Mouse (Mus musculus) right cerebral cortex, postnatal 10 days (tissue): ENCODE data around the gene Xab2.

Experiments
- DNase-seq, 2 experiments: peaks; one replicate each; pipeline ENCODE4 v3.0.0; 2021; ENCODE audit warnings: low spot score in 2 of 2

The Xab2 gene

DNA sequence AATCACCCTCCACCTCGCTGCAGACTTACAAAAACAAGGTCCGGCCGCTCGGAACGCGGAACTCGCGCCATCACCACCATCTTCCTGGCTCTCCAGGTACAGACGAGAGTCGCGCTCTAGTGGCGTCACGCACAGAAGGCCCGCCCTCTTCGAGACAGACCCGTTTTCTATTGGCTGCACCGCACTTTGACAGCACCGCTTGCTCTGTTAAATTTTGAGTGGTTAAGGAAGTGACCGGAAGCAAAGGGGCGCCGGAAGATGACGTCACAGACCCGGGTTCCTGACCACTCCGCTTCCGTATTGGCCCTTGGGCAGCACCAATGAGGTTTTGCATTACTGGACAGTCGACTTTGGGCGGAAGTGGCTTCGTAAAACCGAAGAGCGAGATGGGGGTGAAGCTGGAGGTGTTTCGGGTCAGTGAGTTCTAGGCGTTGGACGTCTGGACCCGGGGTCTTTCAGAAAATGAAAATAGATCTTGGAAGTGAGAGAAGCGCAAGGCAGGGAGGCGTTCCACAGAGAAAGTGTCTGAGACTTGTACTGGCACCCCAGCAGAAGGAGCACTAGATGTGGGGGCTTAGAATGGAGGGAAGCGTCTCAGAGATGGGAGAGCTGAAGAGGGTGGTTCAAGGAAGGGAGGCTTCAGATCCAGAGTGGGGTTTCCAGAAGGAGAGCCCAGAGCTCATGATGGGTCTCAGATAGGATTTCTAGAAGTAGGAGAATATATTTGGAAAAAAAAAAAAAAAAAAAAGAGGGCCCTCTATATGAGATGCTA lies at the start of gene Xab2, which contains the start of gene Pet100:
TSS of gene Xab2 (minus strand) at position 118 of the 772 bp plus-strand sequence.
TSS of gene Pet100 (plus strand) at position 350 of the 772 bp plus-strand sequence.
- peak; percentile 100 for DNase-seq

DNA sequence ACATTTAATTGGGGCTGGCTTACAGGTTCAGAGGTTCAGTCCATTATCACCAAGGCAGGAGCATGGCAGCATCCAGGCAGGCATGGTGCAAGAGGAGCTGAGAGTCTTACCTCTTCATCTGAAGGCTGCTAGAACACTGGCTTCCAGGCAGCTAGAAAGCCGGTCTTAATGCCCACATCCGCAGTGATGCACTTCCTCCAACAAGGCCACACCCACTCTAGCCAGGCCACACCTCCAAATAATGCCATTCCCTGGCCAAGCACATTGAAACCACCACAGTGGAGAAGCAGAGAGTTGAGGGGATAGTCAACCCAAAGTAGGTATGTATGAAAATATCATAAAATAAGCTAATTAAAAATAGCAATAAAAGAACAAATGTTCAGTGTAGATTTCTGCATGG lies 49.3 kb upstream of the Xab2 start:
- no peak for DNase-seq

DNA sequence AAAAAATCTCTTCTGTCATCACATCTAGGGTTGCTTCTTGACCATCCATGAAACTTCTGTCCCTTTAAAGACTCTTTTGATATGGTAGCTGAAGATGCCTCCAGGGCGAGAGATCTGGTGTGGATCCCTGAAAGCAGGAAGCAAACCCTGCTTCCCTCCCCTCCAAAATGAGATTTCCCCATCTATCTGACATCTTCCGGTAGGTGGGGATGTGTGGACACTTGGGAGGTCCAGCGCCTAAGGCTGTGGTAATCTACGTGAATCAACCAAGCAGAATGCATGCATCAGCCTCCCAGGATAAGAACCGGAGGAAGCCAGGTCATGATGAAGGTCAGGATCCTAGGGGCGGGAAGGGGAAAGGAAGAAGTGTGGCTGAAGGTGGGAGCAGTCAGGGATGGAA lies 44.4 kb upstream of the Xab2 start, which contains the start of gene Mcemp1:
TSS of gene Mcemp1 (plus strand) at position 248 of the 400 bp plus-strand sequence.
- DNase-seq, result no peak

DNA sequence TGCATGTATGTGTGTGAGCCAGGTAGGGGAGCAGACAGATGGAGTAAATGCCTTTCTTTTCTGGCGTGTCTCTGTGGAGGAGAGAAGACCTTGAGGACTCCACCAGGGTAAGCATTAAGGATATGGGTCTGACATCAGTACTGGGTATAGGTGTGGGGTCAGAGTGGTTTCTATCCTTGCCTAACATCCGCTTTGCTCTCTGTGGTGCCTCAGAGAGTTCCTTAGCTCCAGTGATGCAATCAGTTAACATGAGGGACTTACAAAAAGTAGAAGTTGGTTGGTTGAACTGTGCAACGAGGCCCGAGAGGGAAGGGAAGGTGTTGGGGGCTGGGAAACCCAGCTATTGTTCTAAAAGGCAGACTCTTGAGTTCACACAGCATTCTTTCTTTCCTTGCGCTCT lies 43.3 kb upstream of the Xab2 start:
- no peak for DNase-seq

DNA sequence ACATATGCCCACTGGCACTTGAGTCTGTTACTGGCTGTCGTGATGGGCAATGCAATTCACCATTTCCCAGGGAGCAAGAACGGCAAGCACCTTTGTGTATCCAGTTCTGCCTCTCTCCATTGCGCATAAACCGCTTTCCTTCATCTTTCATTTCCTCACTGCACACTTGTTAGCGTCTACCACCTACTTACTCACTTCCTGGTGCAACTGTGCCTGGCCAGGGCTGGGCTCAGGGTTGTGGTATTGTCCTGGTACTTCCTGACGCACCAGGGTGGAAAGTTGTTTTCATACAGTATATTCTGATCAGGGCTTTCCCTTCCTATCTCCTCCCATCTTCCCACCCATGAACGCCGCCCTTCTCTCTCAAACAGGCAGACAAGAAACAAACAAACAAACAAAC lies 39.8 kb upstream of the Xab2 start:
- no peak for DNase-seq

DNA sequence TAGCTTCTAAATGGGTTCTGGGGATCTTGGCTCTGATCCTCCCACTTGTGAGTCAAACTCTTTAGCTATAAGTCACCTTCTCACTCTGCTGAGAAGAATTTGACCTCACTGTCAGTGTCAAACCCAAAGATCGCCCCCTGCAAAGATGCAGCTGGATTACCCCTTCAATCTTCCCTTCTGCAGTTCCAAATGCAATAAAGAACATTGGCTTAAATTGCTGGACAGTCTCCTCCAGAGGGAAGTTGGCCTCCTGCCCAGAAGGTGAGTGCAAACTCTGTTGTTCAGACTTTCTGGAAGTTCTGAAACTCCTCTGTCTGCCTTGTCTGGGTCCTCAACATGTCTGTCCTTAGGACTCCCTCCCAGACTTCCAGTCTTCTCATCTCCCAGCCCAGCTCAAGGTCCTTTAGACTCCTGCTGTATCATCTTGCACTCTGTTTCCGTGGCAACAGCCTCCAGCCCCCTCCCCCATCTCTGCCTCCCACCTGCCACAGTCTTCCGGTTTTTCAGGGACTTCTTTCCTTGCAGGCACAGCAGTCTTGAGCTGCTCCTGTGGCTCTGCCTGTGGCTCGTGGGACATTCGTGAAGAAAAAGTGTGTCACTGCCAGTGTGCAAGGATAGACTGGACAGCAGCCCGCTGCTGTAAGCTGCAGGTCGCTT lies 35.7 kb upstream of the Xab2 start:
- peak; percentile 75 to 81 for DNase-seq

DNA sequence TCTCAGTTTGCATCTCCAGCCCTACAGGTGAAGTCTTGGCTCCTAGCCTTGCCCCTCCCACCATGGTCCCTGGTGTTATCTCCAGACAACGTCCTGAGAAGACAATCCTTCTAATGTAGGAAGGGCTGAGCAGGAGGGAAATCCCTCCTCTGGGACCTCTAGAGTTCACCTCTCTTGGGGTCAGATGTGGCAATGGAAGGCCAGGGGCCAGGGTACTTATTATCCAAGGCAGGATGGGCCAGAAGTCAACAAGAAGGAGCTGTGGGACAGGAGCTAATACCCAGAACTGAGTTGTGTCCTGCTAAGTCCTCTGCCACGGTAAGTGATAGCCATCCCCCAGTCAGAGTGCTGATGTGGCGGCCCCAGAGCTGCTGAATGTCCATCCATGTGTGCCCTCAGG lies 34.4 kb upstream of the Xab2 start, which contains the start of gene Retn:
TSS of gene Retn (plus strand) at position 245 of the 400 bp plus-strand sequence.
- no peak for DNase-seq

DNA sequence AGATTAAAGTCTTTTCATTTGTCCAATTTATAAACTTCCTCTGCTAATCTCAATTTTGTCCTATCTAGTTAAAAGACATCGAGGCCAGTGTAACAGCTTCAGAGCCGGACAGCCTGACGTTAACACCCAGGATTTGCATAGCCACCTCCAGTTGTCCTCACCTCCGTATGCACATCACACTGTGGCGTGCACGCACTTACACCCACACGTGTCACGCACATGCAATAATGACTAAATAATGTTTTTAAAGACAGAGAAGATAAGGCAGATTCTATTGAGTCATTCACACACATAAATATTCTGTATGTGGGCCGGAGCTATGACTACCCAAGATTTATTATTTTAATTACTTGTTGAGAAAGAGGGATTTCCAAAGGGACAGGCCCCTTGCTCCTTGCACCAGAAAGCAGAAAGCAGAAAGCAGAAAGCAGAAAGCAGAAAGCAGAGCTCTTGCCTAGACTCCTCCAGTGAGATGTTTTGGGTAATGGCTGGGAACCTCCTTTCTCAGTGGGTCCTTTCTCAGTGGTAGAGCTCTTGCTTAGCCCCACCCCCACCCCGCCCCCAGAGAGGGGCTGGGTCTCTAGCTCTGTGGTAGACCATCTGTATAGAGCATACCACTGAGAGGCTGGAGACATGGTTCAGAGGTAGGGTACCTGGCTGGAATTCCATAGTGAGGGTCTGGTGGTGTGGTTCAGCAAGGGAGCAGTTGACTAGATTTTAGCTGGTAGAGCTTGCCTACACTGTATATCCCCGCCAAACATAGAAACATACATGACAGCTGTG lies 33.8 kb upstream of the Xab2 start:
- no peak for DNase-seq

DNA sequence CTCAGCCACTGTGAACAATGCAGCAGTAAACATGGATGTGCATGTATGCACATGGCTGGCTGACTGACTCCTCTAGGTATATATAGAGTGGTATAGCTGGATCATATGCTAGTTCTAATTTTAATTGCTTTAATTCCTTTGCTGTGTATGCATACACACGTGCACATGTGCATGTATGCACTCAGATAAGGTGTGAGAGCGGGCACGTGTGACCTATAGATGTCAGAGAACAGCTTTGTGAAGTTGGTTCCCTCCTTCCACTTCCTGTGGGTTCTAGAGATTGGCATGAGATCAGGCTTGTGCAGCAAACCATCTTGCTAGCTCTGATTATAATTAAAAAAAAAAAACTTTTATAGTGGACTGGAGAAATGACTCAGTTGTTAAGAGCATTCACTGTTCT lies 31.7 kb upstream of the Xab2 start:
- DNase-seq, result no peak

DNA sequence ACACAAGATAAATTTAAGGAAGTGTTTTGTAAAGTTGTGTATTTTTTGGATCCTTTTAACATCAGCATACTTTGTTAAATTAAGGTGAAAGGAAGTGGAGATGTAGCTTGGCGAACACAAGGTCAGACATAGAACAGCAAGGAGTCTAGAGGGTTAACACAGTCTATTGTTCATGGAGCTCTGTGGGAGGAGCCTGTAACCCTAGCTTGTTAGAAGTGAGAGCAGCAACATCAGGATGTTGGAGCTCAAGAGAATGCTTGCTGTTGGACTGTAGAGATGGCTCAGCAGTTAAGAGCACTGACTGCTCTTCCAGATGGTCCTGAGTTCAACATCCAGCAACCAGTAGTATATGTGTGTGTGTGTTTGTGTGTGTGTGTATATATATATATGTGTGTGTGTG lies 27.9 kb upstream of the Xab2 start:
- DNase-seq, result no peak

DNA sequence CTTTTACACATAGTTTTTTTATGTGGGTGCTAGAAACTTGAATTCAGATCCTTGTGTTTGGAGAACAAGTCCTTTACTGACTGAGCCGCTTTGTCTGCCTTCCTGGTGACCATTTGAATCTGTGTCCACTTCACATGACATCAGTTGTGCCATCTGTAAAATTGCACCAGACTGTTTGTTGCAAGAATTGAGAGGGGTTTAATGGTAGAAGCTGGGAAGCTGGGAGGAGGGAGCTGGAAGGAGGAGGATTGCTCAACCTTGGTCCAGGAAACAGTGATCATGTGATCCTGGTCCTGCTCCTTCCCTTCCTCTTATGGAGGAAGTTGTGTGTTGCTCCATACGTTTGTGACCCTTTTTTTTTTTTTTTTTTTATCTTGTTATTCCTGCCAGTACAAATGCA lies 27.2 kb upstream of the Xab2 start:
- no peak for DNase-seq

DNA sequence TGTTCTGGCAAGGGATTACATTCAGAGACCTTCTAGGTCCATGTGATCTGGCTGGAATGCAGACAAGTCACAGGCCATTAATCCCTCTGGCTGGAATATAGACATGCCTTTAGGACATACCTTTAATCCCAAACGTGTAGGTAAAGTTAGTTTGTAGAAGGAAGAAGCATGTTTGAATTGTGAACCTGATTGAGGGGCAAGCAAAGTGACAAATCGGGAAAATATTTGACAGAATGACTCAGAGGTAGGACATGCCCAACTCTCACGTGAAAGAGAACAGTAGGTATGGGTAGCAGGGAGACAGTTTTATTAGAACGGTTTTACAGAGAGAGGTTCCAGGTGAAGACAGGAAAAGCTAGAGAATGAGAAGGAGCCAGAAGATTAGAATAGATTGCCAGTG lies 26.4 kb upstream of the Xab2 start:
- no peak for DNase-seq

DNA sequence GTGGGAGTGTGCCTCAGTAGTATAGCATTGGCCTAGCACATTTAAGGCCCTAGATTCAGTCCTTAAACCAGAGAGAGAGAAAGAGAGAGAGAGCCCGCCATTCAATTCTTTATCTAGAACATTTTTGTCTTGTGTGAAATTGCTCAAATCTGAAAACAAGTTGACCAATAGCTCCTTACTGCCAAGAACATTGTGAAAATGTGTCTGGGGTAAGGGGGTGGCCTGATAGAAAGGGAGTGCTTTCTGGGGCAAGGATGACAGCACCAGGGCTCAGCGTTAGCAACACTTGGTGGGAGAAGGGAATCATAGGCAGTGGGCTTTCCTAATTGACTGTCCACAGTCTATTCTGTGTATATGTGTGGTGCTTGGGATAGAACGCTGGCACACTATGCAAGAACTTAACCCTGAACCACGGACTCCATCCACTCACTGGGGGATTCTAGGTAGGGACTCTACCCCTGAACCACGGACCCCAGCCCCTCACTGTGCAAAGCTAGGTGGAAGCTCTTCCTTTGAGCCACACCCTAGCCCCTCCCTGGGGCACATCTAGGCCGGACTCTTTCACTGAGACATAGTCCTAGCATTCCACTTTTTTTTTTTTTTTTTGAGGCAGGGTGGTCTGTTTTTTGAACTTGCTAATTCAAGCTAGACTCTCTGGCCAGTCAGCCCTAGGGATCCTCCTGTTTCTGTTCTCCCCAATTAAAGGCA lies 25.9 kb upstream of the Xab2 start:
- no peak for DNase-seq

DNA sequence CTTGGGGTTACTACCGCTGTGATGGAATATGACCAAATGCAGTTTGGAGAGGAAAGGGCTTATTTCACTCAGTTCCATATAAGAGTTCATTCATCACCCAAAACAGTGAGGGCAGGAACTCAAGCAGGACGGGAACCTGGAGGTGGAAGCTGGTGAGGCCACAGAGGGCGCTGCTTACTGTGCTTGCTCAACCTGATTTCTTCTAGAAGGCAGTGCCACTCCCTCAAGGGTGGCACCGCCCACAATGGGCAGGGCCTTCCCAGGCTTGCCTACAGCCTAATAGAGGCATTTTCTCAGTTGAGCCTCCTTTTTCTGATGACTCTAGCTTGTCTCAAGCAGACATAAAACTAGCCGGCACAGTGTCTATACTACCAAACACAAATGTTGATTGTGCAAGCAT lies 24.7 kb upstream of the Xab2 start:
- DNase-seq, result peak; percentile 39 to 44

DNA sequence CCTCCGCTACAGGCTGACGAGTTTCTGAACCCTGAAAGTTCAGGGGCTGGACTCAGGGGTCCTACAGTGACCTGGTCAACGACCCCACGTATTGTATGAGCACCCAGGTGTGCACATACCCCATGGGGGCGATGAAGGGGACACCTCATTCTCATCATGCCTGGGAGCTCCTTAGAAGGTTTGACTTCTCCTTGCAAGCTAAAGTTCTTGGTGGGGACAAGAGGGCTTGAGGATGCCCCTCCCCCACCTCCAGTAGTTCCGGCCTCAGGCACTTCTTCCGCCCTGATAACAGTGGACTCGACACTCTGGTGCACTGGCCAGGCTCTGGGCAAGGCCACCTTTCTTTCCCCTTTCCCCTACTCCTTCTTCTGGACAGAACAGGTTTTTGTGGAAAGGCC lies 10.4 kb upstream of the Xab2 start:
- no peak for DNase-seq

DNA sequence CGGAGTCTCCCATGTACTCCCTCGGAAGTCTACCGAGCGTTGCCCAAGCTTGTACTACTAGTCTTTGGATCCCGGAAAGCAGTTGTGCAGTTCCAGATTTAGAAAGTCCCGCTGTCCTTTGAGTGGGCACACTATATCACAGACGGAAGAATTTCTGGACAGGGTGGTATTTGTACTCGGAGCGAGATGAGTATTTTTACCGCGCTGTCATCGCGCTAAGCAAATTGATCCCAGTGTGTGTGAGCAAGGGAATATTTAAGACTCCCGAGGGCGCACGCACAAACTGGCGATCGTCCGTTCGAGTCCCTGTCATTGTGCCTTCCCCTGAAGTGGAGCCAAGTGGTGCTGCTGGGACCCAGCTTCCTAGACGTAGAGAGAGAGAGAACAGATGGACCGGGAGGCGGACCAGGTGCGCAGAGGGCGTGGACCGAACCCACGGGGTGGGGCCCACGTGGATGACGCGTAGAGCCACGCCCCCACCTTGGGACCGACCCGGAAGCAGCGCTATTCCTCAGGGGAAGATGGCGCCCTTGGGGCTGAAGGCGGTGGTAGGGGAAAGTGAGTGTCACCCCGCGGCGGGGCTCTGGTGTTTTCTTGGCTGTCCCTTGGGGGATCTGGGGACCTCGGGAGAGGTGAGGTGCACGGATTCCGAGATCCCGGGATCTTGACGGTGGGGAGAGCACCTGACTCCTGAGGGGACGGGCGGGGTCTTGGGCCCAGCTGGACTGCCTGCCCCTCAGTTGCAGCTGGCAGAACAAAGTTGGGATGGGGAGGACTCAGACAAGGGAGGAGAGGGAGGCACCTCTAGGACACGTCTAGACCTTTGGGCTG lies 9.7 kb upstream of the Xab2 start, which contains the start of gene Stxbp2:
TSS of gene Stxbp2 (plus strand) at position 309 of the 831 bp plus-strand sequence.
- DNase-seq, result peak; percentile 82 to 84

DNA sequence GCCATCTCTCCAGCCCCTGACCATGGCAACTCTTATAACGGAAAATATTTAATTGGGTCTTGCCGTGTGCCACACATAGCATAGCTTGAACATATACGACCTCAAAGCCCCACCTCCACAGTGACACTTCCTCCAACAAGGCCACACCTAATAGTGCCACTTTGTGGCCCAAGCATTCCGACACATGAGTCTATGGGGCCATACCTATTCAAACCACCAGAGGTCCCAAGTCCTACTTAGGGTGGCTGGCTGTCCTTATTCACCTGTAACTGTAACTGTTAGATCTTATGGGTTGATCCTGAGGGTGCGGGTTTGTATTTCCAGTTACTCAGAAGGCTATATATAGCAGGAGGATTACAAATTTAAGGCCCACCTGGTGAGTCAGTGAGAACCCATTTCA lies 6.9 kb upstream of the Xab2 start:
- DNase-seq, result no peak

DNA sequence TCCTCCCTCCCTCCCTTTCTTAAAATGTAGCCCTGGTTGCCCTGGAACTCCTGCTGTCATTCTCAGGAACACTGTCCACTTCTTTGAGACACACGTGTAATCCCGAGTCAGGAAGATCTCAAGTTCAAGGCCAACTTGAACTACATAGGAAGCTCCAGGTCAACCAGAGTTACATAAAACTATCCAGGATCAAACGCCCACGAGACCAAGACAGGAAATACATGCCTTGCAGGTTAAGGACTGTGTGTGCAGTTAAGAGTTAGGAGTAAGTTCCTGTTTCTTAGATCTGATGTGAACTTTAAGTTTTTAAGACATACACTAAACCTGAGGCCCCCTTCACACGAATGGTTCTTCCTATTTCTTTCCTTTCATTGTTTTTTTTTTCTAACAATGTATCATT lies 5.9 kb upstream of the Xab2 start:
- no peak for DNase-seq

DNA sequence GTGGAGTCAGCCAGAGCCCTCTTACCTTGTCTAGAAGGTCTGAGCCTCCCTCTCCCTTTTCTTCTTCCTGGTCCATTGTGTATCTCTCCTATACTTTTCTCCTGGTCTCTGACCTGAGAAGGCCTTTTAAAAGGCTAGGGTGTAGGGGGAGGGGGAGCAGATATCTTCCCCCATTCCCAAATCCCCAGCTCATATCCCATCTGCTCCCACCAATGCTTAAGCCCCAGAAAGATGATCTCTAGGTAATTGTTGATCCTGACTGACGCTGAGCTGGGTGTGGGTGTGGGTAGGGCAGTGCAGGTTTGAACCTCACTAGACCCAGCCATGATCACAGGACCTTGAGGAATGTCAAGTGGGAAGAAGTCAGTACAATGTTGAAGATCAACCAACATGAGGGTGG lies 4.3 kb upstream of the Xab2 start, which contains the start of gene Pcp2:
TSS of gene Pcp2 (minus strand) at position 101 of the 400 bp plus-strand sequence.
- DNase-seq, result no peak

DNA sequence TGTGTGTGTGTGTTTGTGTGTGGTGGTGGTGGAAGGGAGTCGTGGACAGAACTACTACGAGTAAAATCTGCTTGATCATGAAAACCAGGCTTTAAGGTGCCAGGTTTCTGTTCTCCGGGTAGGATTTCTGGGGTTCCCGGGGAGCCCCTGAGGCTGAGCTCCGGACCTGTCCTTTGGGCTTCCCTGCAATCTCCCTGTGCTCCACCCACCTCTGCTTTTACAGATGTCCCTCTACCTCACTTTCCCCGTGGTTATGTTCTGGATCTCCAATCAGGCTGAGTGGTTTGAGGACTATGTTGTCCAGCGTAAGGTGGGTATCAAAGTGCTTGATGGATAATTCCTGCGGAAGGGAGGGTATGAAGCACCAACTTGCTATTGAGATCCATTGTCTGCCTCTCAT lies 1.0 kb upstream of the Xab2 start:
- DNase-seq, result no peak

DNA sequence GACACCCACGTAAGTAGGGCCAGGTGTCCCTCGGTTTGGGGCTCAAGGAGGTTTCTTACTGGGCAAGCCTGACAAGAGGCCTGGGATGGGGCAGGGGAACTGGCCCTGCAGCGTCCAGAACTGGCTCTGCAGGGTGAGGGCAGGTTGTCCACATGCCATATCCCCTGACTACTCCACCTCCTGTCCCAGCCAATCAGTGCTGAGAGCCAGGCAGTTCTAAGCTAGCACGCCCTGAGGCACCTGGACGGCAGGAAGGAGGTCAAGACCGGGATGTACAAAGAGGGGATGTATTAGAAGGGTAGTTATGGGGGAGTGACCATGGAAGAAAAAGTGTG lies 11.3 kb downstream of the Xab2 start:
- no peak for DNase-seq
